Mouse (Mus musculus): Measurements from ENCODE around the gene Zbtb5.
"Not testable (repeated sequence)": the region's sequence is repeated elsewhere in the genome, so short reads cannot be mapped to it uniquely, and the experiment has no call there.

Zbtb5 gene

DNA sequence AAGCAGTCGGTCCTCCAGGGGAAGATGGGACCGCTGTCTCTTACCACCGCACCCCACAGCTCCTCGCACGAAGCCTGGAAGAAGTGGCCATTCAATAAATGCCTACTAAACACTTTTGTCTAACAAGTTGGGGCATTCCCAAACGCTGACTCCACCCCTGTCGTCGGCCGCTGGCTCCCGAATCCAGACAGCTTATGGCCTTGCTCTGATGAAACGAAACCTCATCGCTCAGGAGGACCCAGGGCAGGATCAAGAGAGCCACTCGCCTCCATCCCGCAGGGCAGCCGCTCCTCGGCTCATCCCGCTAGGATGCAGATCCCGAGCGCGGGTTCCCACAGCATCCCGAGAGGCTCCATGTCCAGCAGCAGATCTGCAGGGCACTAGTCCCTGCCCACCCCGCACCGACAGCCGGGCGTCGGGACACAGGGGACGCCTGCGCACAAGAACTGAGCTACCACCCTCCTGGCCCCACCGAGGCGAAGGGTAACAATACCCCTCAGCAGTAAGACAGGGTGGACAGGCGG is 569 bp downstream of the Zbtb5 start:
- DNase-seq (ENCODE audit: low read depth, low spot score), result peak; percentile 78

DNA sequence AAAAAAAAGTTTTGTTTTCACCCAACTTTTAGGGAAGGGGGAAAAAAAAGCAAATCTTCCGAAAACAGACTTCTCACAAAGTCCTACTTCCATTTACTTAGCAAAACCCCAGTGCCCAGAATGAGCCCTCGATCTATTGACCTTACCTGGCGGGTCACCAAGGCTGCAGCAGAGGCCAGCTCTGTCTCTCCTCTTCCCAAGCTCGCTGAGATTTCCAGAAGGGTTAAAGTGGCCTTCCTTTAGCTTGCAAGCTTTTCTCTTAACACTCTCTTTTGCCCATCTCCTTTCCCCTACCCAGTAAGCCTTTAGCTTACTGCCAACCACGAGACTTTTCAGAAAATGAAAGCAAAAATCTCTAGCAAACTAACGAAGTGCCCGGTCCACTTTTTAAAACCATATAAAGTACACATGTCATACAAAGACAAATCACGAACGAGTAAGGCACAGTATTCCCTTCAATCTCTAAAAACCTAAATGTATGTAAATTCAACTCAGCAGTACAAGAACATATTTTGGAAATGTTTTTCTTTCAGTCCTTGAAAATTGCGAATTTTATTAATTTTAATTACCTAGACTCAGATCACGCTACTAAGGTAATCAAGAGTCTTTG is 1.3 kb downstream of the Zbtb5 start:
- DNase-seq (ENCODE audit: low read depth, low spot score), result no peak

- DNase-seq (ENCODE audit: low read depth, low spot score), result no peak
Measured at GRCm38 (mm10) chr4:45005452-45005851, 6.8 kb downstream of the Zbtb5 start.

DNA sequence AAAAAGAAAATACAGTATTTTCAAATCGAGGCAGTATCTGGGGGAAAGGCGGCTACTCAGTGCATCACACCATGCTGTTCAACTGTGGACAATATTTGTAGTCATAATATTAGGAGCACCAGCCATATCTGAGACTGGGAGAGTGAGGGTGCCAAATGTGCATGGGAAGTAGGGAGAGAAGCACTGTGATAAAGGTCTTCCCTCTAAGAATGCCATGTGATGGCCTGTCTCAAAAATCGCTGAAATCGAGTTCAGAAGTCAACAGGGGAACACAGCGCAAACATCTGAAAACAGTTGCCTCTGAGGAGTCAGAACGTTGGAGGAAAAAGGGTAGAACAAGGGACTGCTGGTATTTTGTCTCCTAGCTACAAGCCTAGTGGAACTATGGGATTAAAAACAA is 12.2 kb downstream of the Zbtb5 start:
- no peak for DNase-seq (ENCODE audit: low read depth, low spot score)

GRCm38 (mm10) chr4:44998071-44998470 is 14.1 kb downstream of the Zbtb5 start:
- DNase-seq (ENCODE audit: low read depth, low spot score), result no peak

GRCm38 (mm10) chr4:44994776-44995175 is 17.4 kb downstream of the Zbtb5 start:
- DNase-seq (ENCODE audit: low read depth, low spot score), result peak; percentile 53

- DNase-seq (ENCODE audit: low read depth, low spot score), result no peak
Measured at GRCm38 (mm10) chr4:44993847-44994246, 18.4 kb downstream of the Zbtb5 start.

GRCm38 (mm10) chr4:44993179-44993578 is 19.0 kb downstream of the Zbtb5 start:
- DNase-seq (ENCODE audit: low read depth, low spot score), result not testable (repeated sequence)

GRCm38 (mm10) chr4:44992330-44992729 is 19.9 kb downstream of the Zbtb5 start:
- DNase-seq (ENCODE audit: low read depth, low spot score), result not testable (repeated sequence)

- DNase-seq (ENCODE audit: low read depth, low spot score), result no peak
Measured at GRCm38 (mm10) chr4:44990560-44990959, 21.7 kb downstream of the Zbtb5 start.

GRCm38 (mm10) chr4:44983131-44983740 is 29.0 kb downstream of the Zbtb5 start:
- peak; percentile 56 for DNase-seq (ENCODE audit: low read depth, low spot score)

DNA sequence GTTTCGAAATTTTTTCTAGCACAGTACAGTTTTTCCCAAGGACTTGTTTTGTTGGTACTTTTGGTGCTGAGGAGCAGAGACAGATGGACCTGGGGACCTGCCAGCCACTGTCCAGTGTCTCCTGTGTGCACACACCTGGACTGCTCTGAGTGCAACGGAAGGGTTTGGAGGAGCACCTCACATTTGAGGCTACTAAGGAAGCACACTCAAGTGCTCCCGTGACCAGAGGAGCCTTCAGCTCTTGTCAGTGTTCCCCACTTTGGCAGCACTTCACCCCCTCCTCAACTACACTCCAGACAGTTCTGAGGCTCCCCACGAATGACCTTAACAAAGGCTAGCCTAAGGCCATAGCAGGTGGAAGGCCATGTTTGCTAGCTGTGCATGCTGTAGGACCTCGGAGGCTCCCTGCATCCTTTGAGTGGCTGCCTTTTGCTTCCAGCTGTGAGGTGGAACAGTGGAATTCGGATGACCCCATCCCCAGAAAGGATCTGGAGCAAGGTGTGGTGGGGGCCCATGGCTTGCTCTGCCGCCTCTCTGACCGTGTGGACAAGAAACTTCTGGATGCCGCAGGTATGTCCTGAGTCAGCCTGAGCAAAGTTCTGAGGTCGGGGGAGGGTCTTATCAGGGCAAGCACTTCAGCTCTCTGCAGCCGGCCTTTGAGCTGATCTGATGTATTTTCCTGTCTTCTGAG is 29.6 kb downstream of the Zbtb5 start:
- DNase-seq (ENCODE audit: low read depth, low spot score), result no peak

DNA sequence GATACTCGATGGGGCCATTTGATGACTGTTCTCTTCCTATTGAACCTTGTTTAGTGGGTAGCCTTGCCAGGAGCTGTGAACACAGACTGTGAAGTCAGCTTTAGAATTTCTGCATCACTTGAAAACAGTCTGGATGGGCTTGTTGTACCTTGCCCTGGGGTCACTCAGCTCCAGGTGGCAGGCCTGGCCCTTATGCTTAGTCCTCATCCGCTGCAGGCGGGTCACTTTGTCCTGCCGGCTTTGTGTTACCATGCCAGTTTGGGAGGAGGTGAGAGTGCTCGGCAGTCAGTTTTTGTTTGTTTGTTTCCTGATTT is 30.3 kb downstream of the Zbtb5 start:
- DNase-seq (ENCODE audit: low read depth, low spot score), result no peak

DNA sequence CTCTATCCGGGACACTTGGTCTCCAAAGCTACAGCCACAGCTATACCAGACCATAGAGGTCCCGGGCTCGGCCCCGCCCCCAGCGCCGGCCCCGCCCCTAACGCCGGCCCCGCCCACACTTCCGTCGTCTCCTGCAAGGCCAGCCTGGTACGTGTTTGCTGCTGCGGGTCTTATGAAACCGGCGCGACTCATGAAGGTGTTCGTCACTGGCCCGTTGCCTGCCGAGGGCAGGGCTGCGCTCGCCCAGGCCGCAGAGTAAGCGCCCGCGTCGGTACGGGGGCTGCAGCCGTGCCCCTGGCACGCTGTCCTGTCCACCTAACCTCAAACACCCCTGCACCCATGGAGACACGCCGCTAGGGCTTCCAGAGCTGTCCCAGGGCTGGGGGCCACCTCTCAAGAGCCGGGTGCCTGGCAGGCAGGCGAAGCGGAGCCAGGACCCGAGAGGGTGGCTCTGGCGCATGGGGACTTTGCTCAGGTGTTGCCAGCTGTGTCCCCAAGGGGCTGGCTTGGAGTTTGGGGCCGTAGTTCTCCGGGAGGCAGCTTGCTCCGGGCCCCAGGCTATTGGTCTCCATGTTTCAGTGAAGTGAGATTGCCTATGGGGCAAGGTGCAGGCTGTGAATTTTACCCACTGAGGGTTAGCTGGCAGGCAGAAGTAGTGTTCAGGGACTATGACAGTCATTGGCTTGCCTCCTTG is 30.8 kb downstream of the Zbtb5 start, which contains the start of gene Grhpr:
Gene Grhpr (plus strand): TSS at position 116 of the 694 bp plus-strand sequence.
- DNase-seq (ENCODE audit: low read depth, low spot score), result peak; percentile 94

GRCm38 (mm10) chr4:44979794-44980338 is 32.3 kb downstream of the Zbtb5 start:
- no peak for DNase-seq (ENCODE audit: low read depth, low spot score)

- DNase-seq (ENCODE audit: low read depth, low spot score), result no peak
Measured at GRCm38 (mm10) chr4:44978175-44978574, 34.0 kb downstream of the Zbtb5 start.

DNA sequence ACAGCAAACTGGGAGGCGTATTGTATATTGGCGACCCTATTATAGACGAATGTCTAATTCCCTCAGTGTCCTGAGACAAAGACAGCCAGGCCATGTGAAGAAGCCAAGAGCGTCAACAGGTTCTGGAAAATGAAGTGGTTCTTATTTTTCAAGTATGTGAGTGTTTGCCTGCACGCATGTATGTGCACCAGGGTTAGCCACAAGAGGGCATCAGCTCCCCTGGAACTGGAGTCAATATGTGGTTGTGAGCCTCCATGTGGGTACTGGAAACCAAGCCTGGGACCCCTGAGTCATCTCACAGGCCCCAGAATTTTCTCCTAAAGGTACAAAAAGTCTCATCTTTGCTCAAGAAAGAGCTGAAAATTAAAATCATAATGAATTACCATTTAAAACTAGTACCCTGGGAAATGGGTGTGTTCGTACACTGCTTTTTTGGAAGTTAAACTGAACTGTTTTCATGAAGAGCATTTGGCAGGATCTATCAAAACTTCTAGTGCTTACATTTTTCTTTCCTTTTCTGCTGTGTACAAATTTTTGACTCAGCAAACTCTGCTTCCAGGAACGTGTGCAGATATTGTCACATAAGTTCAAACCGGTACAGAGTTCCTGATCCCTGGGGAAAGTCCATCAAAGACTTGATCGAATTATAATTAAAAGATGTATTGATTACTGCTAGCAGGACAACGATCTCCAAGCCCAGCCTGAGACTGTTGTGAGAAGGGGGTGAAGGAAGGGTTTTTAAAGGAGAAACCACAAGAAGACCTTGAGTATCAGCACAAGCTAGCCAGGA is 35.1 kb downstream of the Zbtb5 start:
- DNase-seq (ENCODE audit: low read depth, low spot score), result no peak

DNA sequence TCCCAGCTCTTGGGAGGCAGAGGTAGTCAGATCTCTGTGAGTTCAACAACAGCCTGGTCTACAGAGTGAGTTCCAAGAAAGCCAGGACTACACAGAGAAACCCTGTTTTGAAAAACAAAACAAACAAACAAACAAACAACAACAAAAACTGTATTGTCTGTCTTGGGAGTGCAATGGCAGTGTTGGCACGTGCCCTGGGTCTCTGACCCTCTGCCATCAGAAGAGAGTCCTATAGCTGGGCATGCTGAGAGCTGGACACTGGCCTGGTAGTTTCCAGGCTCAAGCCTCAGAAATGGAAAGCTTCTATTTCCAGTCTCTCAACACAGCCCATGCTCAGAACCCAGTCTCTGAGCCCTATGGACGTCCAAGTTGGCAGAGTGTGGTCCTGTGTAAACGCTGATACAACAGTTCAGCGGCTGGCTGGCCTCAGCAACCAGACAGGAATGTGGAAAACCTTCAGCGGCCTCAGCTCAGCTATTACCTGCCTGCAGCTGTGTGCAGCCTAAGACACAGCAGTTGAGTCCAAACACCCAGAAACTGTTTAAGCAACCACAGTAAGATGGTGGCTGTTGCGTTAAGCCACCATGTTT is 36.1 kb downstream of the Zbtb5 start:
- DNase-seq (ENCODE audit: low read depth, low spot score), result no peak

DNA sequence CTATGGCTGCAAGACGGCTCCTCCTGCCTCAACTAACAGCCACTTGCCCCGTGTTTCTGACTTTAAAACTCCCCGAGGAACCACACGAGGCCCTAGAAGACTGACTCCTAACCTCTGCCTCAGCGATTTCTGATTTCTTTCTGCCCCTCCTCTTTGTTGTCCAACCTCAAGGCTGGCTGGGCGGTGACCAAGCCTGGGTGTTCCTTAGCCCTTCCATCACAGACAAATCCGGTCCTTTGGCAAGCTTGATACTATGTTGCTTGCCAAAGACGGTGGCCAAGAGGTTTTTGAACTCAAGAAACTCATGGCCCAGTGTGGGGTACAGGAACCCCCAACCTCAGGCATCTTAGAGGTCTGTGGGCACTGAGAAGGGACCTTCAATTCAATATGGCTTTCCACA is 37.9 kb downstream of the Zbtb5 start:
- no peak for DNase-seq (ENCODE audit: low read depth, low spot score)

- DNase-seq (ENCODE audit: low read depth, low spot score), result no peak
Measured at GRCm38 (mm10) chr4:44973871-44974270, 38.3 kb downstream of the Zbtb5 start.

GRCm38 (mm10) chr4:44973450-44973849 is 38.8 kb downstream of the Zbtb5 start:
- DNase-seq (ENCODE audit: low read depth, low spot score), result peak; percentile 97
